Mouse (Mus musculus): Measurements from ENCODE around the gene Pon3. TPM values are rescaled to one million over a fixed set of nuclear protein-coding genes. Genes with fewer than 3 reads are reported as not detected.

Pon3 gene
- polyA plus RNA-seq, 1 experiment from 2014 or later, result 10.3 TPM

DNA sequence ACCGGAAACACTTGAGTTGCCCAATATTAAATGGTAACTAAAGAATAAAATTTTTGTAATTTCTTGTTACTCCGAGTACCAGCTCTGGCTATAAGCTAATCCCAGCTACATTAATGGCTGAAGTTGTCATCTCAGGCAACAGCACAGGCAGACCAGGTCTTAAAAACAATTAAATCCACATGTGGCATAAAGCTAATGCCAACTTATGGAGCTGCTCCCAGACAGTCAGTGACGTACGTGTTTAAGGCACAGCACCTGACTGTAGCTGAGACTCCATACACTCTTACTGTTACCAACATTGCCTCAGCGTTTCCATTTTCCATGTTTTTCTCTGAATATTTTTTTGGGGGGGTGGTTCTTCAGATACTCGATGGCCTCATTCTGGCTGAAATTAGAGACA is 76.9 kb downstream of the Pon3 start:
- peaks cover 4% of the 10 kb centered on the region; the same call in 1 of the 2 replicates for H3K4me1 ChIP-seq (ENCODE audit: control insufficient read depth, insufficient read depth, low read length)
- no peak overlapping the region for H3K27ac ChIP-seq (ENCODE audit: low read depth, low read length)
- no peaks in the 10 kb centered on the region for H3K36me3 ChIP-seq (ENCODE audit: control insufficient read depth, insufficient read depth, low read length)
- ATAC-seq (ENCODE audit: low FRiP score, low TSS enrichment), result no peak
- no peaks in the 10 kb centered on the region for H3K27me3 ChIP-seq (ENCODE audit: control insufficient read depth, insufficient read depth, low read length)
- no peak overlapping the region for H3K4me2 ChIP-seq (replicated peaks; ENCODE audit: low read depth, low read length)
- H3K4me3 ChIP-seq (ENCODE audit: low read length), result no peak overlapping the region
- H3K9ac ChIP-seq (ENCODE audit: low read depth, low read length), result no peak overlapping the region
- no peaks in the 10 kb centered on the region for H3K9me3 ChIP-seq (ENCODE audit: control insufficient read depth, low read length)
- WGBS, result 89% methylated on average over 6 of the region's 6 CpGs

DNA sequence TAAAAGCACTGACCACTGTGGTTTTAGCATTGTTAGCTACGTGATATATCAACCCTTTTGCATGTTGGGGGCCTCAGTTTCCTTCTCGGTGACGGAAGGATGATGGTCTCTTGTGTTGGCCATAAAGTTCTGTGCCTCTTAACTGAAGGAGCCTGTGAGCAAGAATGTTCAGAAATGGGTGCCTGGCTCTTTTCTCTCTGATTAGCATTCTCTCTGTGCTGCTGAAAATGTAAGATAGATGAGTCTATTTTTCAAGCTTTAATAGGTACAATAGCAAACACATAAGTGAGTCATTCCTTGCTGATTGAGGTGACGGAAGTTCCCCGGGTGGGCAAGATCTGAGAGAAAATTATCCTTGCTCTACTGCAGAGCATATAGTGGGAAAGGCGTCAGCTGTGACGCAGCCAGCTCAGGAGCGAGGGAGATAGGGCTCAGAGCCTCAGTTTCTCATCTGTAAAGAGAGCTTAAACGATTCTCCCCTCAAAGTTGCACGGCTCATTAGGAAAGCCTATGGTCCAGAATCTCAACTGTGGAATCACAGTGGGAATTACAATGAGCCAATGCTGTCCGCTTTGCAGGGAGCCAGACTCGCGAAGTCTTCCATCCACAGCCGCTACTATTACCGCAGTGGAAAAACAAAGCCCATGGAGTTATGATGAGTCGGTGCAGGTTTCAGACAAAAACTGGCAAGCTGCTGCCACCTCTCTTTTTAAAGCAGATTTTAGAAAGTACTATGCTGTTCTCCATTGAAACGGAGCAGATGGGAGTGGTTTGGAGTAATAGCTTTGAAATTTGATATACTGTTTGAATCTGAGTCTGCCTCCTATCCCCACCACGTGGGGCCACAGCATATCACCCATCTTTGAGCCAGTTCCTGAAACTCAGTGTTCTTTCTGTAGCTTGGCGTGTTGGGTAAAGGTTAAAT is 77.9 kb downstream of the Pon3 start:
- H3K4me3 ChIP-seq (ENCODE audit: low read length), result peak overlapping the region; percentile 16; the same call in 1 of the 2 replicates
- H3K9me3 ChIP-seq (ENCODE audit: control insufficient read depth, low read length), result no peaks in the 10 kb centered on the region
- 43% methylated on average over 19 of the region's 19 CpGs for WGBS
- H3K27ac ChIP-seq (ENCODE audit: low read depth, low read length), result no peak overlapping the region
- peaks cover 4% of the 10 kb centered on the region; the same call in 1 of the 2 replicates for H3K4me1 ChIP-seq (ENCODE audit: control insufficient read depth, insufficient read depth, low read length)
- peak; percentile 76; the same call in 1 of the 2 replicates for ATAC-seq (ENCODE audit: low FRiP score, low TSS enrichment)
- H3K36me3 ChIP-seq (ENCODE audit: control insufficient read depth, insufficient read depth, low read length), result no peaks in the 10 kb centered on the region
- H3K4me2 ChIP-seq (replicated peaks; ENCODE audit: low read depth, low read length), result peak overlapping the region; percentile 32
- no peaks in the 10 kb centered on the region for H3K27me3 ChIP-seq (ENCODE audit: control insufficient read depth, insufficient read depth, low read length)
- no peak overlapping the region for H3K9ac ChIP-seq (ENCODE audit: low read depth, low read length)

DNA sequence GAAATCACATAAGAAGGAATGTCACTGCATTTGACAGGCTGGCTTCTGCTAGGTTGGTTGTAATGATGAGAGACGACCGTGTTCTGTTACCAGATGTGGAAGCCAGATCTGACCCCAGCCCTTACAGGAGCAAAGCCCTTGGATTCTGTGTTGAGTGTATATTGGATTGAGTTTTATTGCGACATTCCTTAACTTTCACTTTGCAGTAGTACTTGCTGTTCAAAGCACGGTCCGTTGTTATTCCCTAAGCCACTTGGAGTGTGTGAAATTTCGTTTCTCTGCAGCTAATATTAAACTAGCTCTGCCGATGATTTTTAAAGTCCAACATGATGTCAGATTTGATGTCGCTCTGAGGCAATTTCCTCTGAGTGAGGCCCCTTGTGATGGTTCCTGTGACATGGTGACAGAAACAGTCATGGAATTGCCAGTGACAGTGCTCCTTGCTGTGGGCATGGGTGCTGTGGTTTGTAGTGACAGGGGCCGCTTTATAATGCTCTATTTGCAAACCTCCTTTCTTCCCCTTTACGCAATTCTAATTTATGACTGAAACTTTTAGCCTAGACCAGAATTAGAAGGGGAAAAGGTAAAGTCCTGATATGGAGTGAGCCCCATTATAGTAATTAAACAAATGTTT is 81.8 kb downstream of the Pon3 start:
- no peak overlapping the region for H3K4me3 ChIP-seq (ENCODE audit: low read length)
- H3K9me3 ChIP-seq (ENCODE audit: control insufficient read depth, low read length), result no peaks in the 10 kb centered on the region
- ATAC-seq (ENCODE audit: low FRiP score, low TSS enrichment), result no peak
- WGBS, result 88% methylated on average over 10 of the region's 10 CpGs
- no peaks in the 10 kb centered on the region for H3K27me3 ChIP-seq (ENCODE audit: control insufficient read depth, insufficient read depth, low read length)
- no peak overlapping the region for H3K27ac ChIP-seq (ENCODE audit: low read depth, low read length)
- H3K4me1 ChIP-seq (ENCODE audit: control insufficient read depth, insufficient read depth, low read length), result peaks cover 4% of the 10 kb centered on the region; the same call in 1 of the 2 replicates
- H3K36me3 ChIP-seq (ENCODE audit: control insufficient read depth, insufficient read depth, low read length), result no peaks in the 10 kb centered on the region
- no peak overlapping the region for H3K4me2 ChIP-seq (replicated peaks; ENCODE audit: low read depth, low read length)
- H3K9ac ChIP-seq (ENCODE audit: low read depth, low read length), result no peak overlapping the region

DNA sequence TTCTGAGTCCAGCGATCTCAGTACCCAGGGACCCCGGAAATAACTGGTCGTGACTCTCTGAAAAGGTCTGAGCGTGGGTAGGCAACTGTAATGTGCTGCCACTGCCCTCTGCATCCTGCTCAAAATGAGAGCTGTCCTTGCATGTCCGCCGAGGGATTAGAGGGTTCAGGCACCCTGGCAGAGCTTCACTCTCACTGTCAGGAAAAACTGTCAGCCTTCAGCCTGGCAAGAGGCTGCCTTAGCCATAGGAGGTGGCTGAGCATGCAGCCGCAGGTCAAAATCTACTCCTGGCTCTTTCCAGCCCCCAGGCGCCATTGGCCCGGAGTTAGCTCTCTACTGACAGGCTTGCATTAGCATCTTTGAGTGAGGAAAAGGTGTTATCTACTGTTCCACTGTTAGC is 83.5 kb downstream of the Pon3 start:
- no peak overlapping the region for H3K4me3 ChIP-seq (ENCODE audit: low read length)
- 72% methylated on average over 9 of the region's 9 CpGs for WGBS
- H3K27me3 ChIP-seq (ENCODE audit: control insufficient read depth, insufficient read depth, low read length), result no peaks in the 10 kb centered on the region
- H3K27ac ChIP-seq (ENCODE audit: low read depth, low read length), result no peak overlapping the region
- no peak overlapping the region for H3K9ac ChIP-seq (ENCODE audit: low read depth, low read length)
- no peaks in the 10 kb centered on the region for H3K9me3 ChIP-seq (ENCODE audit: control insufficient read depth, low read length)
- H3K4me1 ChIP-seq (ENCODE audit: control insufficient read depth, insufficient read depth, low read length), result no peaks in the 10 kb centered on the region
- no peaks in the 10 kb centered on the region for H3K36me3 ChIP-seq (ENCODE audit: control insufficient read depth, insufficient read depth, low read length)
- H3K4me2 ChIP-seq (replicated peaks; ENCODE audit: low read depth, low read length), result no peak overlapping the region
- no peak for ATAC-seq (ENCODE audit: low FRiP score, low TSS enrichment)

DNA sequence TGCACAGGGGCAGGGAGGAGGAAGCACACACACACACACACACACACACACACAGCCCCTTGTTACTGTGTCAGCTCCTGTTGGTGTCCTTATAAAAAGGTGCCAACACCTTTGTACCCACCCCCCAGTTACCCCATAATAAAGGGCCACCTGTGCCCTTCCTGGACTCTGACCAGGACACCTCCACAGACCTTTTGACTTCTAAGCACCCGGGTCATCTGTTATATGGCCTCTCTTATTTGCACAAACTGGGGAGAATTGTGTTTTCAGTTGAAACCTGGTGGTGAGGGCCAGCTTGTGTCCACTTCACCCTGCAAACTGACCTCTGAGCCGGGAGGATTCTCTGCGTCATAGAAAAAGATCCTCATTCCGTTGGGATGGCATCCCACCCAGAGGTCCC is 84.7 kb downstream of the Pon3 start:
- no peak overlapping the region for H3K27ac ChIP-seq (ENCODE audit: low read depth, low read length)
- no peak for ATAC-seq (ENCODE audit: low FRiP score, low TSS enrichment)
- WGBS, result 53% methylated on average over 4 of the region's 4 CpGs
- H3K4me1 ChIP-seq (ENCODE audit: control insufficient read depth, insufficient read depth, low read length), result no peaks in the 10 kb centered on the region
- no peaks in the 10 kb centered on the region for H3K9me3 ChIP-seq (ENCODE audit: control insufficient read depth, low read length)
- no peaks in the 10 kb centered on the region for H3K36me3 ChIP-seq (ENCODE audit: control insufficient read depth, insufficient read depth, low read length)
- H3K27me3 ChIP-seq (ENCODE audit: control insufficient read depth, insufficient read depth, low read length), result no peaks in the 10 kb centered on the region
- H3K4me2 ChIP-seq (replicated peaks; ENCODE audit: low read depth, low read length), result no peak overlapping the region
- H3K9ac ChIP-seq (ENCODE audit: low read depth, low read length), result no peak overlapping the region
- no peak overlapping the region for H3K4me3 ChIP-seq (ENCODE audit: low read length)

Other genes starting within 250 kb of the Pon3 start
- gene Pon1, start 62.3 kb downstream of the Pon3 start, polyA plus RNA-seq (2014; fragmentation: Nextera tagmentation; extraction: Ambion mirVana), result 0.37 TPM in 1 of 2 replicates, not detected in the other
- gene Pon2, start 42.2 kb upstream of the Pon3 start, polyA plus RNA-seq (2014; fragmentation: Nextera tagmentation; extraction: Ambion mirVana), result 23.8 and 32.6 TPM in 2 replicates
- 32.3 and 40.6 TPM in 2 replicates for gene Asb4, start 127.1 kb upstream of the Pon3 start, polyA plus RNA-seq (2014; fragmentation: Nextera tagmentation; extraction: Ambion mirVana)
- gene Pdk4, start 240.0 kb upstream of the Pon3 start, polyA plus RNA-seq (2014; fragmentation: Nextera tagmentation; extraction: Ambion mirVana), result 1.3 and 3.6 TPM in 2 replicates